Mouse (Mus musculus) cerebellum, adult 9-10 months (tissue): ENCODE results near the gene Ctdsp2.
A peak's percentile ranks its signal among the peaks of the same experiment; 100 is the strongest.

ENCODE experiments used
- DNase-seq: peaks from one replicate; pipeline ENCODE4 v3.0.0; 2022

The Ctdsp2 gene

DNA sequence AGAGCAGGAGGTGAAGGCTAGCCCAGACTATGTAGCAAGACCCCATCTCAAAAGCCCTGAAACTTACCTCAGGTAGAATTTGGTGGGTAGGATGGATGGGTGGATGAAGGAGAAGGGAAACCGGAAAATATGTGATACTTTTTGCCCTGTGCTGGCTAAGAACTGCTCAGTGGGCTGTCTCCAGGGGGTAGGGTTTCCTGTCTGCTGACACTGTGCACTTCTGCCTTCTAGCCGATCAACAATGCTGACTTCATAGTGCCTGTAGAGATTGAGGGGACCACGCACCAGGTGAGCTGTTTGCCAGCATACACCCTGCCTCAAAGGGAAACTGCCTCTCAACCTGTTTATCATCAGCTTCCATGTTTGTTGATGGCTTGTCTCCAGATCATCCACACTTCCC, 15.1 kb downstream of the Ctdsp2 start:
- no peak for DNase-seq

DNA sequence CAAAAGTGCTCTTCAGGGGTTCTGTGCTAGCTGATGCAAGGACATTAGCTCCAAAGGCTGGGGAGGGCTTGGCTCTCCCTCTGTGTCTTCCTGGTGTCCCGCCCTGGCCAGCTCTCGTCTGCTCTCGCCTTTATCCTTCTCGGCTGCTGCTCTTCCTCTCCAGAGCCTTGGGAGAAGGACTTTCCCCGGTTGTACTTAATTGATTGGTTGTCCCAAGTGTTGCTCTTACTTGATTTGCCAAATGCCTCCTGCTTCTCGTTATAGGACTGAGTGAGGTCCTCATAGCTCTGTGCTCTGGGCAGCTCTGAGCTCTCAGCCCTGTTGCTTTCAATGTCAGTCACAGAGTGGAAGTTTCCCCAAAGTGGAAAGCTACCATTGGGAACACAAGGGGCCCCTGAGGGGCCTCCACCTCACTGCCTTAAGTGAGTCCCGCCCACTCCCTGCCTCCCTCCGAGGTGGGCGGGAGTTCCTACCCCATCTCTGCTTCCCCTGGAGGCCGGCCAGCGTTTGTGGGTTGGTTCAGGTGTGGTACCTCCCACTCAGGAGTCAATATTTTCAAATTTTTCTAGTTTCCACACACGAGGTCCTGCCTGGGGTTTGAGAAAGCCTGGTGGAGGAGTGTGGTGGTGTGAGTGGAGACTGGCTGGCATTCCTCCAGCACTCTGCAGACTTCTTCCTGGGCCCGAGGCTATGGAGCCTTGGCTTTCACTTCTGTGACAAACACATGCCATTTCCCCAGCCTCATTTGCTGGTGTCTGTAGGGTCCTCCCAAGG, 19.0 kb downstream of the Ctdsp2 start:
- DNase-seq: peak; percentile 41

DNA sequence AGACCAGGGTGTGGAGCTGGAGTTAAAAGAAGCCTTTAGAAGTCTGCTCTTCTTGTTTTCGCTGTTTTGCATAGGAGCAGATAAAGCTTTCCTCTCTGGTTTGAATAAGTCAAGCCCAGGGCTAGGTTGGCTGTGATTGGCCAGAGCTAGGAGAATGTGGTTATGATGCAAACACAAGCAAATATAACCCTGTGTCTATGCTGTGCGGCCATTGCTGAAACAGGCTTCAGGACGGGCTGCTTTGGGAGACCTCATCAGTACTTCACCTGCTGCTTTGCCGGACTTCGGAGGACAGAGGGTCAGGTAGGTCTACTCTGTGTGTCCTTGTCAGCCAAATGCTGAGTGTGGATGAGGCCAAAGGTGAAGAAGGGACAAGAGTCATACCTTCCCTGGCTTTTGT, 22.0 kb downstream of the Ctdsp2 start, which contains the start of gene Avil:
TSS of gene Avil (plus strand) at position 181 of the 400 bp plus-strand sequence.
- peak; percentile 16 for DNase-seq

DNA sequence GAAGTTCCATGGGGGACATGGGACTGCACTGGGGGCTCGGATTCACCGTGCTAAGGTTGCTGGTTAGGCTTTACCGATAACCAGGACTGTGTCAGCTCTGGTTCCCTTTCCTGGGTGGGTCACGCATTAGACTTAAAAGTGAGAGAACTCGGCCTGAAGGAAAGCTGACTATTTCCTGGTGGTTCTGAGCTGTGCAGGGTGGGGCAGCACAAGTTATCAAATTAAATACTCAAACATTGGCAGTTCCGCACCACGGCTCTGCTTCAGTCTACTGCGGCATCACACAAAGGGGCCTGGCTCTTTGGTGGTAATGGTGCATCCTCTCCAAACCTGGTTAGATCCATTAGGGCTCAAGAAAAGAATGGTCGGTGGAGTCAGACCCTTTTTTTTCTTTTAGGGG, 22.8 kb downstream of the Ctdsp2 start:
- DNase-seq: peak; percentile 15

DNA sequence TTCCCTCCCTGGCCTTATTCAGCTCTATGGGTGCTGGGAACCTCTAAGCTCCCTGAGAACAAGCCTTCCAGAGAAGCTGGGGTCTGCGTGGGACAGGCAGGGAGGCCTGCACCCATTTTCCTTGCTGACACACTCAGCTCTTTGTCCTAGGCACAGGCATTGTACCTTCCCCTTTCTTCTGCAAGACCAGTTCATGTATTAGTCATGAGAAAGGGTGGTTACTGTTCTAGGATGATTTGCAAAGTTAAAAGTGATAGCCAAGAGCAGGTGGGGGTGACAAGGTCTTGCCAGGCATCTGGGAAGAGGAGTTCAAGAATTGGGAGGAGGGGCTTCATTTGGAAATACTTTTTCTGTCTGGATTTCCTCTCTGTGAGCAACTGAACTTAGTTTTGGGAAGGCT, 23.5 kb downstream of the Ctdsp2 start:
- DNase-seq: no peak

DNA sequence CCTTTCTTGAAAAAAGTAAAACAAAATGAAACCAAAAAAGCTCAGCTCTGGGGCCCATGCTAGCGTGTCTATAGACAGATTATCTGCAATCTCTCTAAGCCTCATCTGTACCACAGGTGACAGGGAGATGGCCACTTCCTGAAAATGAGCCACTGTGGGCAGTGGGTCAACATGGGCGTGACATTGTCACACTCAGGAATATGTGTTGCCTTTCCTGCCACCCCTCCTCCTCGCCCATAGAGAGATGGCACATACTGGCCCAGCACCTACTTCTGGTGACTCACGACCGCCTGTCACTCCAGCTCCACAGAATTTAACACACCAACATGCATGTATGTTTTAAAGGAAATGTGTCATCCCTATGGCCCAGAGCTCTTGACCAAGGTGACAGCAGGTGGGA, 24.2 kb downstream of the Ctdsp2 start:
- no peak for DNase-seq

DNA sequence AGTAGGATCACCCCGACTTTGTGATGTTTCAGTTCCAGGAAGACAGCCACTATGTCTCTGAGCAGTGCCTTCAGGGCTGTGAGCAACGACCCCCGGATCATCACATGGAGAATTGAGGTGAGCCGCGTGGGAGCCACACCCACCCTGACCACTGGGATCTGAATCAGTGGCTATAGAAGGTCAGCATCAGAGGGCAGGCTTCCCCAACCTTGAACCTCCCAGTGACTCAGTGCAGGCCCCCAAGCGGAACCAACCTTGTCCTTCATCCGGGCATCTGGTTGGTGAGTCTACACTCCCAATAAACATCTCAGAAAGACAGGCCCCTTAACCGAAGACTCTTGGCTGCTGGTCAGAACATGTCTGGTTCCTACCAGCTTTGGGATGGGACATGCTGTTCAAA, 24.8 kb downstream of the Ctdsp2 start:
- DNase-seq: no peak

DNA sequence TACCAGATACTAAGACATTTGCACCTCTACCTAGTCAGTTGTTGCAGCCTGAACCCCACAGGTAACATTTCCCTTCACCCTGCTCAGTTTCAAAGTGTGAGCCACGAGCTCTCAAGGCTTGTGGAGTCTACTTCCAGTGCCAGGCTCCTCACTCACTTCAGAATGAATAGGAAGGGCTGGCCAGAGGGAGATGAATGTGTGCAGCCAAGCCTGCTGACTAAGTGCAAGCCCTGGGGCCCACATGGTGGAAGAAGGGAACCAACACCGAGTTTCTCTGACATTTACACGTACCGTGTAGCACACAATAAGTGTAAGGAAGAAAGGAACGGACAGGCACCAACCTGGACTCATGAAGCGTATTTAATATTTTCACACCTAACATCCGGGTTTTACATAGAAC, 25.3 kb downstream of the Ctdsp2 start:
- no peak for DNase-seq

DNA sequence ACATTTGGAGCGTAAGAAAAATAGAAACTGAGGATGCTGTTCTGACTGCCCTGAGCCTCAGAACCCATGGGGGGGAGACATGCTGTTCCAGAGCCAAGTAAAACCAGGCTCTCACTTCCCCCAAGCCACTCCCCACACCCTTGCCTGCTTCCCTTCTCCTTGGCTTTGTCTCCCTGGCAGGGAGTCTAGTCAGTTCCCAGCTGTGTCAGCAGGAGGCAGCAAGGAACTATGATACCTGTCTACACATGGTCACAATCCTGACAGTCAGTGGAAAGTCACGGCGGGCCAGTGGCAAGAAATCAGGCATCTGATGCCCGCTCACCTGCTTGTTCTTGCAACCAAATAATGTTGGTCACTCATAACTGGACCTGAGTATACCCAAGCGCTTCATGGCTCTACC, 38.0 kb downstream of the Ctdsp2 start:
- DNase-seq: no peak

DNA sequence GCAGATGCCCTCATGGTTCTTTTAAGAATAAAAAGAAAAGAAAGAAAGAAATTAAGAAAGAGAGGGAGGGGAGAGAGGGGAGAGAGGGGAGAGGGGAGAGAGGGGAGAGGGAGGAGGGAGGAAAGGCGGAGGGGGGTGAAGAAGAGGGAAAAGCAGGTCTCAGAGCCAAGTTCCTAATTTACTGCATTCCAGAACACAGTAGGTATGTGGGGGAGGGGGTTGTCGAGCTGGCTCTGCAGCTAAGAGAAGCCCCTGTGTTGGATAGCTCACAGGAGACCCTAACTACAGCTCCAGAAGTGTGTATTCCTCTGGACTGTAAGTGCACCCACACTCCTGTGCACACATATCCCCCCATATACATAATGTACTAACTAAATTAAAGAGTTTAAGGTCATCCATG, 38.6 kb downstream of the Ctdsp2 start:
- no peak for DNase-seq

DNA sequence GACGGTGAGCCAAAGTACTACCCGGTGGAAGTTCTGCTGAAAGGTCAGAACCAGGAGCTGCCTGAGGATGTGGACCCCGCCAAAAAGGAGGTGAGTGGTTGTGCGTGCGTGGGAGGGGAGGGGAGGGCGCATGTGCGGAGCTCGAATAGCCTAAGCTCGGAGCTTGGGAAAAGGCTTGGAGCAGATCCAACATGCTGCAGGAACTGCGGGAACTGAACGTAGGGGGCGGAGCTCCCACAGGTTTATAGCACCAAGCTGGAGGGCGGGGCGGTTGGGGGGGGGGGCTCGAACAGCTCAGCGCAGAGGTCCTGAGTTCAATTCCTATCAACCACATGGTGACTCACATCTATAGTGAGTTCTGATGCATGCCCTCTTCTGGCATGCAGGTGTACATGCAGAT, 39.9 kb downstream of the Ctdsp2 start:
- DNase-seq: no peak

DNA sequence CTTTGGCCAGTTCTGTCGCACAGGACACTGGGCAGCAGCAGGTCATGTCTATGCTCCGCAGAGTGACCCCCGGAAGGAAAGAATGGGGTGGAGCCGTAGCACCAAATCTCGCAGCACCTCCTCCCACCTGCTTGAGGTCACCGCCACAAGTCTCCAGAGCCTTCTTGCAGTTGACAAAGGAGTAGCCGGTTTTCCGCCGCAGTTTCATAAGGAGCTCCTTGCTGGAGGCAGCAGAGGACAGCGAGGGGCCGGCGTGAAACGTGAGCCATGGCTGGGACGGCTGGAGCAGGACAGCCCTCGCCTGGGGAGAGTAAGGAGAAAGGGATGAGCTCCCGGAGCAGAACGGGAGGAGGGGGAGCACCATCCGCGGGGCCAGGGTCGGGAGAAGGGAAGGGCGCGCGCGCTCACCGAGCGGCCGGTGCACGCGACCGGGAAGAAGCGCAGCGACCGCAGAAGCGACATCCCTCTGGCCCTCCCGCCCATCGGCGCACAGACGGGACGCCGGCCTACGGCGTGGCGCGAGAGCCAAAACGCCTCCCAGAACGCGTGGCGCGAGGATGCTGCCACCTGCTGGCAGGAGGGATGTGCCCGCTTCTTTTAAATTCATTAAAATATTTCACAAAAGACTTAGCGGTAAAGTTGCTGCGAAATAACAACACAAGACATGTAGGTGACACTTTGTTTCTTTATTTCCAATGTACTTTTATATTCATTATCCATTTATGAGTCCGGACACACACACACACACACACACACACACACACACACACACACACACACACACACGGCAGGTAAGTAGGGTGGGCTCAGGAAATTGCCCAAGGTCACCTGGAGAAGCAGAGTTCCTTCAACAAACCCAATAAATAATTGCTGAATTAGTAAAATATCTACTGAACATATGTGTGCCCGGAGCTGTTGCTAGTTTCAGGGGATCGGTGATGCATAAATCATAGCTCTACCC, 52.1 kb downstream of the Ctdsp2 start, which contains the start of gene Tsfm:
TSS of gene Tsfm (minus strand) at position 505 of the 961 bp plus-strand sequence.
- peak; percentile 89 for DNase-seq

DNA sequence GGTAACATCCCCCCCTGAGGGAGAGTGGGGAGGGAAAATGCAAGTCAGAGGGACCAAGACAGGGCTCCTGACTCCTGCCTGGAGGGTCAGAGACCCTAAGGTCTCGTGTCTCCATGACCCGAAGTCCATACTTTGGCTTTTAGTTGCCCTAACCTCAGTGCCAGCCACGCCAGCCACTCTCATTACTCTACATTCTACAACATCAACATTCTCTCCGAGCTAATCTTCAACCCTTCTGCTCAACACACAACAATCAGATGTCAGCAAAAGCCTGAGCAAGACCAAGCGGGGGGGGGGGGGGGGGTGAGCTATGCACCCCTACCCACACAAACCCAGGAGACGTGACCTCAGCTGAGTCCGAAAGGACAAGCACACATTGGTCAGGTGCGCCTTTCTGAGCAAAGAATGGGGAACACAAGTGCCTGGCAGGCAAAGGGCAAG, 54.8 kb downstream of the Ctdsp2 start:
- DNase-seq: no peak

DNA sequence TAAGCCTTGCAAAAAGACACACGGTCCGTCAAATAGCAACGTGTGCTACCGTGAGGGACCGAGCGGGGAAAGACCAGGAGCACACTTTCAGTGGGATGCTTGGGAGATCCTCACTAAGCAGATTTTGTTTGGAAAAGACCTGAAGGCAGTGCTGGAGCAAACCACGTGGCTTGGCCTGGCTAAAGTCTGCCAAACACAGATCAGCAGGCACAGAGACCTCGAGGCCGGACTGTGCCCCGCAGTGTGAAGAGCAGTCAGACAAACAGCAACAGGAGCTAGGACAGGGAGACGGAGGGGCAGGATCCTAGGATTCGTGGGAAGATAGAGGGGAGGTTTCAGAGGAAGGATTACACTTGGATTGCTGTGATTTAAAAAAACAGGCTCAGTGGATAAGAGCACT, 57.8 kb downstream of the Ctdsp2 start:
- no peak for DNase-seq

DNA sequence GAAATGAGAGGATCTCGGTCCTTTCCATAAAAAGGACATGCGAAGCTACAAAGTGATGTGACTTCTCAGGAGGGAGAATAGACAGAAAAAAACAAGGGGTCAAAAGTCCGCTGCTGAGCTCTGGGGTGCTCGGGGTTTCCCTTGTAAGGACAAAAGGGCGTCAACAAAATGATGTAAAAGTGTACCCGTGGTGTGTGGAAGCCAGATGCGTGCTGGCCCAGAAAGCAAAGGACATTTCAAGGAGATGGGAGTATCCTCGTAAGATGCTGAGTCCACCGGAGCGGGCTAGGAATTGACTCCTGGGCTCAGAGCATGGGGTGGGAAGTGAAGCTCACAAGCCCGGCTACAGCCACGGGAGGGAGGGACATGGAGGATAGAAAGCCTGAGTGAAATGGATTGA, 59.1 kb downstream of the Ctdsp2 start:
- no peak for DNase-seq

DNA sequence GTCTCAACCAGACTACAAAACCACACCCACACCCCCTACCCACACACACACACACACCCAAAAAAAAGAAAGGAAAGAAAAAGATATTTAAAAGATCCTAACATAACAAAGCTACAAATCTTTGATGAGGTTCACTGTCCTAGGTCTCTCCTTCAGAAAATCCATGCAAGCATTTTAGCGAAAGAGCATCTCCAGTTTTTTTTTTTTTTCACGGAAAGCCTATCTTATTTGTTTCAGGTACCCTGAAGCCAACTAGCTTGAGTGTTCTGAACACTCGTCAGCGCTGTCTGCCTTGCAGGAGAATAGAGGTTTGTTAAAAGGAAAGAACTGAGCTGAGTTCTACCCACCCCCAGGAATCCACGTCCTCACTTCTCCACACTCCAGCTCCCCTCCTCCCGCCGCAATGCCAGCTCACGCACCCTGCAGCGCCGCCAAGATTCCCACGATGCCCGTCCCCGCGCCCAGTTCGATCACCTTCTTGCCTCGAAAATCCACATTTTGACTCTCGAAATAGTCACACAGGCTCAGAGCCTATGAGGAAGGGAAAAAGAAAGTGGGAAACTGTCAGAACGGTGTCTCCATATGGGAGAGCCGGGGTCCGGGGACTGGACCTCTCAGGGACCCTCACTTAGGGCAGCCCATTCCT, 62.2 kb downstream of the Ctdsp2 start:
- no peak for DNase-seq

DNA sequence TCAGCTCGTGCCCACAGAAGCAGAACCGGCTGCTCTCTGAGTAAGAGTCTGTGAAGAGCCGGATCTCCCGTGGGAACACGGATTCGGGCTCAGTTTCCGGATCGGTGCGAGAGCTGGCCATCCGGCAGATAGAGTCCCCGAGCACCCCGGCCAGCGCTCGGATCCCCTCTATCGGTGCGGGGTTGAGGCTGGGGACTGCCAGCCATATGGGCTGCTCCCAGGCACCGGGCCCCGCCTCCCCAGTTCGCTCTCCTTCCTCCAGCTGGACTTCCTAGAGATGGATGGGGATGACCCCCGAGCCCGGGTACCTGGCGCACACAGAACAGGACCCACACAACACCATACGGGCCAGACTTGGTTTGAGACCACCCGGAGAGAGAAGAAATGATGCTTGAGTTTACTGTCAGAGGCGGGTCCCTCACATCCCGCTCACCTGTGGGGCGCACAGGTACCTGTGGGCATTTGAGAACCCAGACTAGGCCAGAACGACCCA, 62.8 kb downstream of the Ctdsp2 start, which contains the start of the genes Mettl1 and Eef1akmt3:
TSS of gene Mettl1 (plus strand) at position 141 of the 493 bp plus-strand sequence.
TSS of gene Eef1akmt3 (minus strand) at position 240 of the 493 bp plus-strand sequence.
- no peak for DNase-seq

DNA sequence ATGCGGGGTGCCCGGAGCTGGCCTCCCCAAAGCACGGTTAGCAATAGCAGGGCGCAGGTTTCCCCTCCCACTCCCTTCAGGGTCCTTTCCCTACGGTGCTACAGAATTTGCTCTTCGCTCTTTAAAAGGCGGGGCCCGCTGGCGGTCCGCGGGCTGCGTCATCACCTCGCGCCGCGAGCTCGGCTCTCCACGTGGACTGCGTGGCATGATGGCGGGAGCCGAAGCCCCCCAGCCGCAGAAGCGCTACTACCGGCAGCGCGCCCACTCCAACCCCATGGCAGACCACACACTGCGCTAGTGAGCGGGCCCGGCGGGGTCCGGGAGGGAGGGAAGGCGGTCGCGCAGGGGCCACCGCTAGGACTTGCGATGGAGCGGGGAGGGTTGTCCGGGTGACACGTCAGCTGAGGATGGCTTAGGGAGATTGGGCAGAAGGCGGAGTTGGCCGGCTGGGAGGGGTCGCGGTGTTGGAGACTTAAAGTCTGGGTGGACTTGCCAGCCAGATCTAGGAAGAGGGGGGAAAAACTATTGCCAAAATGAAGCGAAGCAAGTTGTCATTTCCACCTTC, 63.3 kb downstream of the Ctdsp2 start:
- peak; percentile 87 for DNase-seq

DNA sequence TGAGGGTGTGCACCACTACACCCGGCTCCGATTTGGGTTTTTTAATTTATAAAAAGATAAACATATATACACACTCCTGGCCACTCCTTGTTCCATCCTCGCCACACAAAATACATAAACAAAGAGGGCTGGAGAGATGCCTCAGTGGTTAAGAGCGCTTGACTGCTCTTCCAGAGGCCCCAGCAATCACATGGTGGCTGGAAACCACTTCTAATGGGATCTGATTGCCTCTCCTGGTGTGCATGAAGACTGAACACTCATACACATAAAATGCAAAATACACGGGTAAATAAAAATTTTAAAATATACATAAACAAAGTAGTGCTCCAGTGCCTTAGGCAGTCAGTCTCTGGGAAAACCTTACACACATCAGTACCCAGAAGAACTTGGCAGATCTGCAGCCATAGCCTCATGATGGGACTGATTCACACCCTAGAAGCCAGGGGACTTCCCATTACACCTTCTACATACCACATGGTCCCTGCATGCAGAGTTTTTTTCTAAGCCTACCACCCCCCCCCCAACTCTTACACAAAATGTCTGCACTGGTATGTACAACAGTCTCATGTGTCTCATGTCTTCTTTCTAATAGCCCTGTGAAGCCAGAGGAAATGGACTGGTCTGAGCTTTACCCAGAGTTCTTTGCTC, 64.1 kb downstream of the Ctdsp2 start:
- DNase-seq: no peak

DNA sequence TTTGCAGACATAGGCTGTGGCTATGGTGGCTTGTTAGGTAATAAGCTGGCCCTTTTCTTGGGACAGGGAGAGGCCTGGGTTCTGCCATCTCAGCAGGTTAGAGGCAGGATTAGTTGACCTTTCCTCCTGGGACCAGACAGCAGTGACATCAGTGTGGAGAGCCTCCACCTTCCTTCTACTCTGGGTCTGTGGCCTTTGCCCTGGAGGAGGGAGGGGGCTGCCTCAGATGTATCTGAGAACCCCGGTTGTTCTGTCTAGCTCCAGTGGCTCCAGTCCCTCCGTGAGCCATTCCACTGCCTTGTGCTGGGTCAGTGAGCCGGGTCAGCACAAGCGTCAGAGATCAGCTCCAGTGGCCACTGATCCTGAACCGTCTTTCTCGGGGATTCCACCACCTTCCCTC, 64.7 kb downstream of the Ctdsp2 start:
- DNase-seq: no peak

DNA sequence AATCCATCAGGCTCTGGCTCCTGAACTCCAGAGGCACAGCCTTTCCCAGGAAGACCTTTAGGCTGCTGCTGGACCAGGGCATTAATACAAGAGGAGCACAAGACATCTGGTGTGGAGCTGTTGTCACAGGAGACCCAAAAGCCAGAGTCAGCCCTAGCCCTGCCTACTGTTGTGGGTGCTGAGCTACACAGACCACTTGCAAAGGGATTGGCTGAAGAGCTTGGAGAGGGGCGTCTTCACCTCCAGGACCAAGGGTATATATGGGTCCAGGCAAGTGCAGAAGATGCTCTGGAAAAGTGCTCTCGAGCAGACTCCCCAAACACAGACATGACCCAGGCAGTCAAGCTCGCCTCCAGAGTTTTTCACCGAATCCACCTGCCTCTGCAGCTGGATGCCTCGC, 69.4 kb downstream of the Ctdsp2 start, which contains the start of gene Cyp27b1:
TSS of gene Cyp27b1 (plus strand) at position 297 of the 400 bp plus-strand sequence.
- no peak for DNase-seq
